Comparison of ENCODE assay signal across 8 mouse cellular contexts in the genomic region with DNA sequence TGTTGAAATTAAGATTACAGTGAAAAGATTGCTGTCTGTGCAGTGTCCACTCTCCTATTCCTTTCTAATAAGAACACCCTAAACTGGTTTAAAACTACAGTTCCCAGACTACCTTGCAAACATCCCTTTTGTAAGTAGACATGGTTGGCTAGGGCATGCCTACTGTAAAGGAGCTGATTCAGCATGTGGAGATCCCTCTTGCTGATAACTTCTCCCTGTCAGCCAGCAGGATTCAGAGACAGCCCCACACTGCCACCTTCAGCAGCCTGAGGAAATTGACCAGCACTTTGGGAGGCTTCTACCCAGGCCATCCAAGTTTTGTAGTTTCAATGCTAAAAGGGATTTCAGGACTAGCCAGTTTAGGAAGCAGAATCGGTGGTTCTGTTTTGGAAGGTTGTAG. TPM values are rescaled to one million over a fixed set of nuclear protein-coding genes. Genes with fewer than 3 reads are reported as not detected.
DNase-seq lines count a peak whose midpoint lies in the region; ATAC-seq and TF ChIP-seq lines count a peak whose summit lies in the region.

No protein-coding gene starts in this region.

- no peak overlapping the region for H3K4me2 ChIP-seq in forebrain, embryonic 14.5 days (ENCODE audit: low read length)
- no peak overlapping the region for H3K4me2 ChIP-seq in hindbrain, embryonic 15.5 days
- no peak overlapping the region for H3K4me2 ChIP-seq in stomach, postnatal 0 days (replicated peaks; ENCODE audit: low read depth)

- peak; percentile 58; the same call in 1 of the 2 replicates for ATAC-seq in forebrain, embryonic 14.5 days
- ATAC-seq in Patski, result peak; percentile 65
- ATAC-seq in hindbrain, embryonic 15.5 days (ENCODE audit: low FRiP score, low read depth), result peak; percentile 79
- peak; percentile 92 for ATAC-seq in stomach, postnatal 0 days (ENCODE audit: low FRiP score, low TSS enrichment)

- H3K27me3 ChIP-seq in forebrain, embryonic 14.5 days (replicated peaks; ENCODE audit: control insufficient read depth, insufficient read depth, low read length), result no peaks in the 10 kb centered on the region
- no peaks in the 10 kb centered on the region for H3K27me3 ChIP-seq in forebrain, embryonic 10.5 days (ENCODE audit: poor library complexity, severe bottlenecking)
- H3K27me3 ChIP-seq in Patski, result peaks cover 9% of the 10 kb centered on the region
- H3K27me3 ChIP-seq in hindbrain, embryonic 15.5 days, result no peaks in the 10 kb centered on the region; the same call in 1 of the 2 replicates
- H3K27me3 ChIP-seq in stomach, postnatal 0 days (ENCODE audit: control insufficient read depth, insufficient read depth, low read length), result no peaks in the 10 kb centered on the region

- CTCF ChIA-PET in Patski (lab: Charles Lee), result interaction anchor here (1.0 to 1.9 kb wide), 5 partner anchors 8 to 221 kb away, joined by 3 to 5 read pairs (median 3); a partner anchor contains a TSS

- DNase-seq in forebrain, embryonic 14.5 days (ENCODE audit: low spot score), result peak; percentile 60
- DNase-seq in forebrain, embryonic 10.5 days (ENCODE audit: extremely low spot score, low spot score), result no peak
- no peak for DNase-seq in Patski (ENCODE audit: low read depth, low spot score)
- DNase-seq in left cerebral cortex, adult 2 months (ENCODE audit: extremely low spot score in 1 of 2, low spot score in 2 of 2), result peak; percentile 50 to 65
- peak; percentile 50 for DNase-seq in mesoderm, embryonic 11.5 days (ENCODE audit: low read depth, low spot score)
- DNase-seq in stomach, postnatal 0 days (ENCODE audit: low spot score), result peak; percentile 73

- 49% methylated on average over 1 of the region's 1 CpGs for WGBS in forebrain, embryonic 14.5 days
- WGBS in forebrain, embryonic 10.5 days, result 55% methylated on average over 1 of the region's 1 CpGs
- WGBS in hindbrain, embryonic 15.5 days, result 63% methylated on average over 1 of the region's 1 CpGs
- 39% methylated on average over 1 of the region's 1 CpGs for WGBS in stomach, postnatal 0 days

- no peak overlapping the region for H3K27ac ChIP-seq in forebrain, embryonic 14.5 days (ENCODE audit: low read depth, low read length)
- no peak overlapping the region for H3K27ac ChIP-seq in forebrain, embryonic 10.5 days
- no peak overlapping the region for H3K27ac ChIP-seq in cortical plate, adult 2 months (ENCODE audit: insufficient read depth, low read length)
- no peak overlapping the region for H3K27ac ChIP-seq in hindbrain, embryonic 15.5 days (replicated peaks)
- H3K27ac ChIP-seq in left cerebral cortex, adult 2 months, result no peak overlapping the region
- H3K27ac ChIP-seq in stomach, postnatal 0 days (replicated peaks), result no peak overlapping the region

- TF ChIP-seq CTCF in Patski (IDR thresholded peaks at IDR 0.05), result peak; percentile 88
- TF ChIP-seq CTCF in cortical plate, adult 2 months (IDR thresholded peaks at IDR 0.05; ENCODE audit: extremely low read depth, insufficient read depth, low read length), result peak; percentile 72
- TF ChIP-seq CTCF in left cerebral cortex, adult 2 months (IDR thresholded peaks at IDR 0.05), result peak; percentile 74
- TF ChIP-seq CTCF in stomach, postnatal 0 days (IDR thresholded peaks at IDR 0.05; ENCODE audit: low read depth), result peak; percentile 82

- no peaks in the 10 kb centered on the region for H3K36me3 ChIP-seq in forebrain, embryonic 14.5 days (ENCODE audit: control insufficient read depth, insufficient read depth, low read length)
- H3K36me3 ChIP-seq in forebrain, embryonic 10.5 days (replicated peaks), result no peaks in the 10 kb centered on the region
- no peaks in the 10 kb centered on the region for H3K36me3 ChIP-seq in hindbrain, embryonic 15.5 days
- H3K36me3 ChIP-seq in stomach, postnatal 0 days (ENCODE audit: control insufficient read depth, insufficient read depth, low read length), result no peaks in the 10 kb centered on the region

- H3K4me3 ChIP-seq in forebrain, embryonic 14.5 days (ENCODE audit: low read depth, low read length), result no peak overlapping the region
- no peak overlapping the region for H3K4me3 ChIP-seq in forebrain, embryonic 10.5 days
- H3K4me3 ChIP-seq in cortical plate, adult 2 months (ENCODE audit: insufficient read depth, low read length), result no peak overlapping the region
- no peak overlapping the region for H3K4me3 ChIP-seq in hindbrain, embryonic 15.5 days
- H3K4me3 ChIP-seq in left cerebral cortex, adult 2 months, result no peak overlapping the region
- H3K4me3 ChIP-seq in stomach, postnatal 0 days (ENCODE audit: low read depth, low read length), result no peak overlapping the region

- no peak for TF ChIP-seq POLR2A in cortical plate, adult 2 months (IDR thresholded peaks at IDR 0.05; ENCODE audit: extremely low read depth, insufficient read depth, low read length)

- intact Hi-C loops in left cerebral cortex, adult 2 months (cut with DNase I), result loop anchor here (1.0 kb wide), 1 partner anchor 13 kb away; no protein-coding TSS in a partner anchor

- H3K9ac ChIP-seq in forebrain, embryonic 14.5 days (ENCODE audit: low read length), result no peak overlapping the region
- H3K9ac ChIP-seq in hindbrain, embryonic 15.5 days, result no peak overlapping the region
- no peak overlapping the region for H3K9ac ChIP-seq in stomach, postnatal 0 days (ENCODE audit: low read length)

- no peak for TF ChIP-seq EP300 in stomach, postnatal 0 days (optimal IDR thresholded peaks at IDR 0.05)

- H3K4me1 ChIP-seq in forebrain, embryonic 14.5 days (ENCODE audit: control insufficient read depth, insufficient read depth, low read length), result no peaks in the 10 kb centered on the region
- H3K4me1 ChIP-seq in forebrain, embryonic 10.5 days, result no peaks in the 10 kb centered on the region
- H3K4me1 ChIP-seq in cortical plate, adult 2 months (ENCODE audit: control insufficient read depth, insufficient read depth, low read length), result no peaks in the 10 kb centered on the region
- H3K4me1 ChIP-seq in hindbrain, embryonic 15.5 days (replicated peaks), result no peaks in the 10 kb centered on the region
- H3K4me1 ChIP-seq in stomach, postnatal 0 days (replicated peaks; ENCODE audit: control insufficient read depth, insufficient read depth), result no peaks in the 10 kb centered on the region

- no peaks in the 10 kb centered on the region for H3K9me3 ChIP-seq in forebrain, embryonic 14.5 days (replicated peaks; ENCODE audit: control insufficient read depth, low read length)
- no peaks in the 10 kb centered on the region for H3K9me3 ChIP-seq in forebrain, embryonic 10.5 days
- H3K9me3 ChIP-seq in hindbrain, embryonic 15.5 days, result no peaks in the 10 kb centered on the region
- H3K9me3 ChIP-seq in stomach, postnatal 0 days (ENCODE audit: control insufficient read depth, low read length), result no peaks in the 10 kb centered on the region

- in situ Hi-C loops in Patski (cut with MboI; ENCODE audit: low pct_unique_long_range_greater_than_20kb), result no loop called here

- POLR2A ChIA-PET in Patski (lab: Charles Lee), result no interaction called here

RNA-seq across cellular contexts. Expression of a gene that starts 7.8 kb away (rescaled TPM):
- polyA plus RNA-seq in forebrain, embryonic 14.5 days (2014; fragmentation: Nextera tagmentation; extraction: Ambion mirVana), result 29.8 and 31.8 TPM in 2 replicates
- polyA plus RNA-seq in forebrain, embryonic 10.5 days (2016; fragmentation: Nextera tagmentation; extraction: Ambion mirVana), result 25.5 and 28.9 TPM in 2 replicates
- 43.4 TPM for polyA plus RNA-seq in Patski (2021)
- 35.4 and 35.8 TPM in 2 replicates for polyA plus RNA-seq in cortical plate, adult 2 months (2012; rRNA removed)
- 28.9 and 30.1 TPM in 2 replicates for polyA plus RNA-seq in hindbrain, embryonic 15.5 days (2015; fragmentation: Nextera tagmentation; extraction: Ambion mirVana)
- total RNA-seq in left cerebral cortex, adult 2 months (2021), result 10 to 100 TPM; 21.9 to 25.6 TPM
- 56.0 and 60.8 TPM in 2 replicates for polyA plus RNA-seq in stomach, postnatal 0 days (2015; fragmentation: Nextera tagmentation; extraction: Ambion mirVana)

RNA-seq across cellular contexts. Expression of a gene that starts 19.0 kb away (rescaled TPM):
- 0.72 and 0.95 TPM in 2 replicates for polyA plus RNA-seq in forebrain, embryonic 14.5 days (2014; fragmentation: Nextera tagmentation; extraction: Ambion mirVana)
- 0.32 and 0.42 TPM in 2 replicates for polyA plus RNA-seq in forebrain, embryonic 10.5 days (2016; fragmentation: Nextera tagmentation; extraction: Ambion mirVana)
- 14.8 TPM for polyA plus RNA-seq in Patski (2021)
- 17.2 and 19.6 TPM in 2 replicates for polyA plus RNA-seq in cortical plate, adult 2 months (2012; rRNA removed)
- 1.2 and 1.4 TPM in 2 replicates for polyA plus RNA-seq in hindbrain, embryonic 15.5 days (2015; fragmentation: Nextera tagmentation; extraction: Ambion mirVana)
- total RNA-seq in left cerebral cortex, adult 2 months (2021), result 10 to 100 TPM; 48.4 to 52.7 TPM
- polyA plus RNA-seq in stomach, postnatal 0 days (2015; fragmentation: Nextera tagmentation; extraction: Ambion mirVana), result 2.4 and 3.1 TPM in 2 replicates

Comparison
In these comparisons a context has a peak if more than half of its experiments do, and no peak if none do; other contexts are left out.
1. DNase-seq: peak in forebrain, embryonic 14.5 days (single experiment), left cerebral cortex, adult 2 months (2 of 2), mesoderm, embryonic 11.5 days (single experiment) and stomach, postnatal 0 days (single experiment); none in forebrain, embryonic 10.5 days (single experiment) and Patski (single experiment).
2. Peak in every context shown above with its lines, with median percentiles within 50 percentile points of each other: ATAC-seq and CTCF ChIP-seq.